Comparison of ENCODE assay signal across 20 mouse cellular contexts in the genomic region with DNA sequence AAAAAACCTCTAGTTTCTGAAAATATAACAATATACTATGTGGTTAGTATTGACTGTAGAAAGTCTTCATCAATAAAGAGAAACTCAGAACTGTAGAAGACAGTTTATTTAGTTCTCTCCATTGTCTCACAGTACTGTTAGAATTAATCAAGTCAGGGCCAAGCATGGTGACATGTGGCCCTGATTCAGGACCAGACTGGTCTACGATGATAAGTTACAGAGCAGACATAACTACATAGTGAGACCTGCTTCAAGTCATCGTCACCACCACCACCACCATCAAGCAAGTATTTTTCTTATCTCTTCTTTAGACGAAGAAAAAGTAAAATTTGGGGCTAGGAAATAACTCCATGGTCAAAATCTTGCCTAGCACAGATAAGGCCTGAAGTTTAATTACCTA.
"Had no signal": no experiment of that assay in that cellular context is flagged by ENCODE, and none has a peak within 500 bp of the region (broad histone marks: within the 10 kb centered on the region; RNA-seq: fewer than 3 reads in every experiment).

No protein-coding gene starts in this region.

- H3K4me2 ChIP-seq: limb, embryonic 12.5 days; limb, embryonic 15.5 days; liver, embryonic 15.5 days; midbrain, embryonic 13.5 days; neural tube, embryonic 13.5 days; stomach, embryonic 15.5 days had no signal

- H3K4me3 ChIP-seq: limb, embryonic 12.5 days; limb, embryonic 15.5 days; liver, embryonic 15.5 days; midbrain, embryonic 10.5 days; midbrain, embryonic 13.5 days; myocyte; neural tube, embryonic 13.5 days; stomach, embryonic 15.5 days had no signal

- H3K9ac ChIP-seq: limb, embryonic 12.5 days; limb, embryonic 15.5 days; liver, embryonic 15.5 days; midbrain, embryonic 13.5 days; neural tube, embryonic 13.5 days; stomach, embryonic 15.5 days had no signal

- DNase-seq: kidney, adult 11 months; kidney, adult 9 months; kidney, postnatal 14 days; kidney, postnatal 4 days; left cerebral cortex, postnatal 4 days; lung, adult 2 months; lung, postnatal 14 days; lung, postnatal 4 days; retina, postnatal 1 day; right cerebral cortex, postnatal 4 days; thymus, postnatal 25 days had no signal

- H3K9me3 ChIP-seq: limb, embryonic 12.5 days; limb, embryonic 15.5 days; liver, embryonic 15.5 days; midbrain, embryonic 10.5 days; midbrain, embryonic 13.5 days; neural tube, embryonic 13.5 days; stomach, embryonic 15.5 days had no signal

- H3K4me1 ChIP-seq: stomach, embryonic 15.5 days had no signal

- H3K27me3 ChIP-seq: limb, embryonic 12.5 days; limb, embryonic 15.5 days; liver, embryonic 15.5 days; midbrain, embryonic 13.5 days; neural tube, embryonic 13.5 days; stomach, embryonic 15.5 days had no signal

- ATAC-seq: midbrain, embryonic 13.5 days; midbrain, embryonic 16.5 days had no signal

- H3K27ac ChIP-seq: limb, embryonic 12.5 days; limb, embryonic 15.5 days; liver, embryonic 15.5 days; midbrain, embryonic 10.5 days; midbrain, embryonic 13.5 days; neural tube, embryonic 13.5 days; stomach, embryonic 15.5 days had no signal

- H3K36me3 ChIP-seq: midbrain, embryonic 13.5 days; neural tube, embryonic 13.5 days; stomach, embryonic 15.5 days had no signal
